Mouse (Mus musculus) liver, postnatal 0 days (tissue): ENCODE data around the gene Ssh2. TPM values are rescaled to one million over a fixed set of nuclear protein-coding genes. Genes with fewer than 3 reads are reported as not detected.

ENCODE experiments used
- ATAC-seq: fragments of 200-750 bp; cut with Nextera tagmentation; 2 replicates; pipeline ENCODE4 v1.8.0; 2017; ENCODE audit warnings: mild to moderate bottlenecking, moderate library complexity
- DNase-seq: peaks from one replicate; pipeline ENCODE4 v3.0.0-alpha.2; 2016
- H3K27ac ChIP-seq: fragments of 300-500 bp; sonication (generic); 2 replicates; pipeline ENCODE4 v1.5.1; 2014; ENCODE audit warnings: antibody characterized with exemption, moderate library complexity, mild to moderate bottlenecking, low read depth
- H3K27me3 ChIP-seq: fragments of 300-500 bp; sonication (generic); 2 replicates; pipeline ENCODE4 v1.6.1; 2014; ENCODE audit warnings: low read length, control low read depth, mixed read lengths; ENCODE audit not compliant: insufficient read depth
- H3K36me3 ChIP-seq: fragments of 300-500 bp; sonication (generic); replicated peaks from 2 replicates; pipeline ENCODE4 v1.6.1; 2014; ENCODE audit warnings: mild to moderate bottlenecking, control low read depth, low read length, moderate library complexity, mixed read lengths; ENCODE audit not compliant: insufficient read depth
- H3K4me1 ChIP-seq: fragments of 300-500 bp; sonication (generic); 2 replicates; pipeline ENCODE4 v1.6.1; 2014; ENCODE audit warnings: antibody characterized with exemption, mild to moderate bottlenecking, control low read depth; ENCODE audit not compliant: insufficient read depth
- H3K4me2 ChIP-seq: fragments of 300-500 bp; sonication (generic); 2 replicates; pipeline ENCODE4 v1.6.1; 2014; ENCODE audit warnings: low read depth, mild to moderate bottlenecking, low read length, moderate library complexity, mixed read lengths
- H3K4me3 ChIP-seq: fragments of 300-500 bp; sonication (generic); 2 replicates; pipeline ENCODE4 v1.5.1; 2014; ENCODE audit warnings: low read depth, low read length
- H3K9ac ChIP-seq: fragments of 300-500 bp; sonication (generic); replicated peaks from 2 replicates; pipeline ENCODE4 v1.6.1; 2014; ENCODE audit warnings: mild to moderate bottlenecking, moderate library complexity
- H3K9me3 ChIP-seq: fragments of 300-500 bp; sonication (generic); 2 replicates; pipeline ENCODE4 v1.6.1; 2016; ENCODE audit warnings: mild to moderate bottlenecking, control low read depth, low read length, mixed read lengths
- CTCF ChIP-seq: sonication (generic); IDR thresholded peaks from 2 replicates; pipeline ENCODE4 v1.5.1; 2016; ENCODE audit warnings: antibody characterized with exemption, low read depth
- EP300 ChIP-seq: IDR thresholded peaks from 2 replicates; pipeline ENCODE4 v1.6.1; 2016; ENCODE audit warnings: antibody characterized with exemption, low read depth, mild to moderate bottlenecking
- WGBS: fragments of 180-500 bp; shearing (Covaris S2); extraction: QIAGEN DNeasy Blood & Tissue Kit; methylation state at CpG from one replicate; pipeline ENCODE4 v1.1.7; 2014; ENCODE audit not compliant: insufficient replicate concordance; 5-methylcytosine and 5-hydroxymethylcytosine counted together
- polyA plus RNA-seq: library from polyadenylated mRNA; unstranded; fragments of >200 nt; fragmentation: Nextera tagmentation; extraction: Ambion mirVana; gene quantifications from 2 replicates; pipeline ENCODE4 v1.2.1, GENCODE M21; 2015

Gene Ssh2
- polyA plus RNA-seq, 1 experiment from 2014 or later: 4.4 TPM

DNA sequence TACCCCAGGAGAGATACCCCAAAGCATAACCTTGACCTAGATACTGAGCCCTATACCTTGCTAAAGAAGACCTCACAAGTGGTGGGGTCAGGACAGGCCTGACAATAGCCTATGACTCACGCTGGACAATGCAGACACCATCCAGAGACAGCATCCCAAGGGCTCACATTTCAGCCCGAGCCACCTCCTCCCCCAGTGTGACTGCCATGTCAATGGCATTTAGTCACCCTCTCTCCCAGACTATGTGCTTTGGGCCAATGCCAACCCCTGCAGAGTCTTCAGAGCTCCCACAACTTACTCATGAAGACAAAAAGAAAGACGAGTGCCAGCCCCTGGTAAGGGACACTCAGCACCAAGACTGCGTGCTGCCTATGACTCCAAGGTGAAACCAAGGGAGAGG lies 248.6 kb downstream of the Ssh2 start:
- H3K27me3 ChIP-seq: peaks cover 65% of the 10 kb centered on the region
- TF ChIP-seq CTCF (no peak), EP300 (no peak)
- no peak overlapping the region for H3K9ac ChIP-seq
- H3K27ac ChIP-seq: no peak overlapping the region
- H3K9me3 ChIP-seq: no peaks in the 10 kb centered on the region
- H3K4me2 ChIP-seq: no peak overlapping the region
- no peak overlapping the region for H3K4me3 ChIP-seq
- no peak for ATAC-seq
- 64% methylated on average over 4 of the region's 4 CpGs for WGBS
- peaks cover 18% of the 10 kb centered on the region for H3K4me1 ChIP-seq
- DNase-seq: no peak
- no peaks in the 10 kb centered on the region for H3K36me3 ChIP-seq

DNA sequence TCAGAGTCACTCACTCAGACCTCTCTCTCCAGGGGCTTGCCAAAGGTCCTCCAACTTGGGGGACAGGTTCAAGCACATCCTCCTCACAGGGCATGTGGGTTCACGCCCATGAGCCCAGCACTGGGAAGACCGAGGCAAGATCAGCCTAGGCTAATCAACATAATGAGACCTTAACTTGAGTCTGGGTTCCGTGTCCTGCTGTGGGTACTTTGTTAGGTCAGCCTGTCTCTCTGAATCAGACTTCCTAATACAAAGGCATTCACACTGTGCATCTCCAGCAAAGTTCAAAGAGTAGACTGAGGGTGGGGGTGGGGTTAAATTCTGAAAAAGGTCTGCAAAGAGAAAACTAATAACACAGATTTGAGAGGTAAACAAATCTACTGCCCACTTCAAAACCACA lies 249.0 kb downstream of the Ssh2 start:
- H3K36me3 ChIP-seq: no peaks in the 10 kb centered on the region
- H3K9me3 ChIP-seq: no peaks in the 10 kb centered on the region
- WGBS: 63% methylated on average over 3 of the region's 3 CpGs
- no peak overlapping the region for H3K27ac ChIP-seq
- peaks cover 18% of the 10 kb centered on the region for H3K4me1 ChIP-seq
- TF ChIP-seq CTCF: no peak
- TF ChIP-seq EP300: no peak
- no peak overlapping the region for H3K4me3 ChIP-seq
- no peak for ATAC-seq
- no peak overlapping the region for H3K9ac ChIP-seq
- peaks cover 65% of the 10 kb centered on the region for H3K27me3 ChIP-seq
- no peak overlapping the region for H3K4me2 ChIP-seq
- no peak for DNase-seq

DNA sequence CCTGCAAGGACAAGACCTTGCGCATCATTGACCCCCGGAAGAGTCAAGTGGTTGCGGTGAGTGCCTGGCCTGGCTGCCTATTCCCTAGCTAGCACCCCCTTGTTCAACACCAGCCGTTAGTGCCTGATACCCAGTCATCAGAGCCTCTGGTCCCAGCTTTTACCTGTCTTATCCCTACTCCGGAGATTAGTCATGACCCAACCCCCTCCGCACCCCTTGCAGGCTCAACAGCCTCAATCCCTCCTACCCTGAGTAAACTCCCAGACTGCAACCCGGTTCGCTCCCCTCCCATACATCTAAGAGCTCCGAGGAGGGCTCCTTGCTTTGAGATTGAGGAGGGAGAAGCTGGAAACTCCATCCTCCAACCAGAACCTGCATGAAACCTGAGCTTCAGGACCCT lies 250.5 kb downstream of the Ssh2 start:
- Histone ChIP-seq H3K4me3 (no peak overlapping the region), H3K4me2 (no peak overlapping the region), H3K9ac (no peak overlapping the region), H3K27me3 (peaks cover 57% of the 10 kb centered on the region), H3K36me3 (no peaks in the 10 kb centered on the region), H3K4me1 (peaks cover 18% of the 10 kb centered on the region), H3K9me3 (no peaks in the 10 kb centered on the region), H3K27ac (no peak overlapping the region)
- ATAC-seq (no peak), DNase-seq (no peak)
- WGBS: 39% methylated on average over 9 of the region's 9 CpGs
- TF ChIP-seq CTCF: no peak
- TF ChIP-seq EP300: no peak

DNA sequence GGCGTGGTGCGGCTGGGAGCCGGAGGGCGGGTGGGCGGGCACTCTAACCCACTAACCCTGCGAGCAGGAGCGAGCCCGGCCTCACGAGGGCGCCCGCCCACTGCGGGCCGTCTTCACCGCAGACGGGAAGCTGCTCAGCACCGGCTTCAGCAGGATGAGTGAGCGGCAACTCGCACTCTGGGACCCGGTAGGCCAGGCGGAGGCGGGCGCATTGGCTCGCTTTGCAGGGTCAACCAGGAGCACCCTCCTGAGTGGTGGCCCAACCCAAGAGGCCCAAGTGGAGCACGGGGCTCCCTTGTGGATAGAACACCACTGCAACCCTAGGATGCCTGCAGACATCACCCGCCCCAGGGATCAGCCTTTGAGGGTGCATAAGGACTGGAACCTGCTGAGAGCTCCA lies 251.1 kb downstream of the Ssh2 start:
- Histone ChIP-seq H3K36me3 (no peaks in the 10 kb centered on the region), H3K27me3 (peaks cover 51% of the 10 kb centered on the region), H3K9ac (no peak overlapping the region), H3K4me2 (peak overlapping the region; percentile 49; the same call in 1 of the 2 replicates), H3K27ac (no peak overlapping the region), H3K4me3 (0 out of 2 replicates have a peak overlapping the region, but pooled peaks have one; percentile 10), H3K9me3 (no peaks in the 10 kb centered on the region), H3K4me1 (peaks cover 13% of the 10 kb centered on the region)
- ATAC-seq (peak; percentile 70), DNase-seq (peak; percentile 83)
- WGBS: 2% methylated on average over 25 of the region's 25 CpGs
- TF ChIP-seq CTCF (peak; percentile 76), EP300 (no peak)

DNA sequence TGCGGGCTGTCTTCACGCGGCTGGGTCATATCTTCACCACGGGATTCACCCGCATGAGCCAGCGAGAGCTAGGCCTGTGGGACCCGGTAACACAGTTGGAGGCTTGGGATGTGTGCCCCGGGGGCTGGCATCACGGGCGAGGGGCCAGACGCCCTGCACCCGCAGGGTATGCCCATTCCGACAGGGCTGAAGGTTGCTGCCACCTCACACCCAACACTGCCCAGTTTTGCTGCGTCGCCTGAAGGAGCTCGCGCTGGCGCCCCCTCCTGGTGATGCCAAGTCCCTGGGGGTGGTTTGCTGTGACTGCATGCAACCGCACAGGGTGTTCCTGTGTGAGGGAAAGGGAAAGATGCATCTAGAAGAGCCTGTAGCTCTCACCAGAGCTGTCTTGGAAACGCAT lies 251.7 kb downstream of the Ssh2 start:
- peak; percentile 86 for DNase-seq
- TF ChIP-seq CTCF: peak; percentile 88
- TF ChIP-seq EP300: no peak
- peaks cover 45% of the 10 kb centered on the region for H3K27me3 ChIP-seq
- 9% methylated on average over 20 of the region's 20 CpGs for WGBS
- H3K27ac ChIP-seq: no peak overlapping the region
- 0 out of 2 replicates have a peak, but pooled peaks have one; percentile 28 for ATAC-seq
- peaks cover 7% of the 10 kb centered on the region for H3K4me1 ChIP-seq
- peak overlapping the region; percentile 49 for H3K4me2 ChIP-seq
- H3K36me3 ChIP-seq: no peaks in the 10 kb centered on the region
- H3K9me3 ChIP-seq: no peaks in the 10 kb centered on the region
- no peak overlapping the region for H3K9ac ChIP-seq
- no peak overlapping the region for H3K4me3 ChIP-seq

DNA sequence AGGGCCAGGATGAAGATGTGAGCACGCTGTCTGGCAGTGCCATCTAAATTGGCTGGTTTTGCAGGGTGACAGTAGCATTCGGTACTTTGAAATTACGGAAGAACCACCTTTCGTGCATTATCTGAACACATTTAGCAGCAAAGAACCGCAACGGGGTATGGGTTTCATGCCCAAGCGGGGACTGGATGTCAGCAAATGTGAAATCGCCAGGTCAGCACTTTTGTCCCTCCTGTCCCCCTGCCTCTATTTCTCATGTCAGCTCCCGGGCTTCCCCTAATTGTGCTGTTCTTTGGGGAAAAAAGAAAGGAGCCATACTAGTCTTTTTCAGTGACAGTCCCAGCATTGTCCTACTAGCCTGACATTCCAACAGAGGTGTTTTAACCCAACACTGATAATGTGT lies 252.3 kb downstream of the Ssh2 start:
- H3K36me3 ChIP-seq: no peaks in the 10 kb centered on the region
- no peak overlapping the region for H3K27ac ChIP-seq
- H3K4me1 ChIP-seq: peaks cover 7% of the 10 kb centered on the region
- no peak overlapping the region for H3K9ac ChIP-seq
- TF ChIP-seq CTCF: no peak
- TF ChIP-seq EP300: no peak
- no peak overlapping the region for H3K4me3 ChIP-seq
- H3K9me3 ChIP-seq: no peaks in the 10 kb centered on the region
- no peak overlapping the region for H3K4me2 ChIP-seq
- WGBS: 81% methylated on average over 9 of the region's 9 CpGs
- ATAC-seq (no peak), DNase-seq (no peak)
- H3K27me3 ChIP-seq: peaks cover 39% of the 10 kb centered on the region

DNA sequence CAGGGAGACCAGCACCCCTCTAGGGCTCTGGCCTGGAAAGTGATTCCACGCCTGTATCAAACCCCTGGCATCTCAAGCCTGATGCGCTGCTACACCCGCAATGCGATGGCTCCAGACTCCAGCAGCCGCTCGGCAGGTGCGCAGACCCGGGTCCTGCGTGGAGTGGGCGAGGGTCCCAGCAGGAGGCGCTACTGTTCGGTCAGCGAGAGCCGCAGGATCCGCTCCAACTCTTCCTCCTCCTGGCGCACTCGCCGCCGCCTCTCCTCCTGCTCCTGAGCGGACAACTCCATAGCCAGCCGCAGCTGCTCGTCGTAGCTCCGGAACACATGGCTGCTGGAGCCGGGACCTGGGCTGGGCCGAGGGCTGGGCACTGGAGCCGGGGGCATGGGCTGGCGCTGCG lies 255.3 kb downstream of the Ssh2 start:
- no peak overlapping the region for H3K4me3 ChIP-seq
- peaks cover 13% of the 10 kb centered on the region for H3K27me3 ChIP-seq
- no peaks in the 10 kb centered on the region for H3K9me3 ChIP-seq
- no peaks in the 10 kb centered on the region for H3K36me3 ChIP-seq
- no peak overlapping the region for H3K4me2 ChIP-seq
- ATAC-seq: no peak
- H3K27ac ChIP-seq: no peak overlapping the region
- no peak for DNase-seq
- TF ChIP-seq CTCF: no peak
- no peak for TF ChIP-seq EP300
- WGBS: 83% methylated on average over 29 of the region's 29 CpGs
- H3K4me1 ChIP-seq: peaks cover 7% of the 10 kb centered on the region
- H3K9ac ChIP-seq: no peak overlapping the region
